Mouse (Mus musculus) MEL (cell line): ENCODE data around the gene Hsd17b12. TPM values are rescaled to one million over a fixed set of nuclear protein-coding genes. Genes with fewer than 3 reads are reported as not detected.

Experiments used
- DNase-seq: peaks from one replicate; pipeline ENCODE4 v3.0.0; 2011; ENCODE audit warnings: low read depth, low spot score
- H3K27ac ChIP-seq: 2 replicates; pipeline ENCODE4 v1.5.1; 2012; ENCODE audit warnings: low read depth, mild to moderate bottlenecking, control low read depth, low read length, moderate library complexity; ENCODE audit not compliant: control insufficient read depth
- H3K27me3 ChIP-seq, 2 experiments: fragments of 150-350 bp in 1 of 2; sonication (generic) in 1 of 2; 2 replicates each; pipeline ENCODE4 v1.6.1; 2012; ENCODE audit warnings: low read length in 2 of 2, mild to moderate bottlenecking in 2 of 2, improper control_type of control experiment in 1 of 2, moderate library complexity in 1 of 2; ENCODE audit not compliant: insufficient read depth in 2 of 2, control insufficient read depth in 1 of 2
- H3K36me3 ChIP-seq, 2 experiments: 2 replicates each; pipeline ENCODE4 v1.6.1; 2012 to 2014; ENCODE audit warnings: low read length in 2 of 2, improper control_type of control experiment in 1 of 2, inconsistent platforms in 1 of 2, mild to moderate bottlenecking in 1 of 2; ENCODE audit not compliant: insufficient read depth in 2 of 2, control insufficient read depth in 1 of 2
- H3K4me1 ChIP-seq, 2 experiments: fragments of 150-350 bp in 1 of 2; sonication (generic) in 1 of 2; 2 replicates each; pipeline ENCODE4 v1.6.1; 2012; ENCODE audit warnings: low read length in 2 of 2, improper control_type of control experiment in 1 of 2, mild to moderate bottlenecking in 1 of 2; ENCODE audit not compliant: insufficient read depth in 2 of 2, control insufficient read depth in 1 of 2
- H3K4me3 ChIP-seq, 2 experiments: fragments of 150-350 bp in 1 of 2; sonication (generic) in 1 of 2; 2 replicates each; pipeline ENCODE4 v1.5.1; 2012; ENCODE audit warnings: low read depth in 2 of 2, low read length in 2 of 2, mild to moderate bottlenecking in 2 of 2, moderate library complexity in 2 of 2, control low read depth in 1 of 2, improper control_type of control experiment in 1 of 2; ENCODE audit not compliant: control insufficient read depth in 1 of 2, insufficient read depth in 1 of 2
- H3K79me2 ChIP-seq: 2 replicates; pipeline ENCODE4 v1.6.1; 2012; ENCODE audit warnings: mild to moderate bottlenecking, low read length, moderate library complexity; ENCODE audit not compliant: control insufficient read depth, poor library complexity, insufficient read depth
- H3K9ac ChIP-seq: 2 replicates; pipeline ENCODE4 v1.6.1; 2012; ENCODE audit warnings: low read depth, mild to moderate bottlenecking, control low read depth, low read length, moderate library complexity; ENCODE audit not compliant: control insufficient read depth, poor library complexity, severe bottlenecking
- H3K9me3 ChIP-seq: fragments of 150-350 bp; sonication (generic); replicated peaks from 2 replicates; pipeline ENCODE4 v1.6.1; 2012; ENCODE audit warnings: mild to moderate bottlenecking, low read length, improper control_type of control experiment, moderate library complexity; ENCODE audit not compliant: insufficient read depth
- BHLHE40 ChIP-seq: IDR thresholded peaks from 2 replicates; pipeline ENCODE4 v1.6.1; 2012; ENCODE audit warnings: low read depth, mild to moderate bottlenecking, inconsistent platforms, low read length, improper control_type of control experiment, borderline replicate concordance
- CTCF ChIP-seq, 3 experiments: IDR thresholded peaks in 2 of 3; conservative IDR thresholded peaks in 1 of 3; 2 replicates each; pipeline ENCODE4 v1.5.1; 2011 to 2012; ENCODE audit warnings: low read length in 3 of 3, low read depth in 2 of 3, mild to moderate bottlenecking in 2 of 3, improper control_type of control experiment in 1 of 3, inconsistent platforms in 1 of 3, mixed read lengths in 1 of 3, moderate library complexity in 1 of 3; ENCODE audit not compliant: control insufficient read depth in 1 of 3, insufficient read depth in 1 of 3, poor library complexity in 1 of 3, severe bottlenecking in 1 of 3
- ELF1 ChIP-seq: IDR thresholded peaks from 2 replicates; pipeline ENCODE4 v1.6.1; 2014; ENCODE audit warnings: low read depth, mild to moderate bottlenecking, inconsistent platforms, low read length, improper control_type of control experiment, moderate library complexity
- EP300 ChIP-seq, 2 experiments: IDR thresholded peaks; 2 replicates each; pipeline ENCODE4 v1.6.1; 2011; ENCODE audit warnings: improper control_type of control experiment in 2 of 2, low read length in 2 of 2, low read depth in 1 of 2, mild to moderate bottlenecking in 1 of 2
- ETS1 ChIP-seq: IDR thresholded peaks from 2 replicates; pipeline ENCODE4 v1.6.1; 2012; ENCODE audit warnings: low read depth, mild to moderate bottlenecking, inconsistent platforms, low read length, improper control_type of control experiment, moderate library complexity
- GABPA ChIP-seq: IDR thresholded peaks from 2 replicates; pipeline ENCODE4 v1.6.1; 2012; ENCODE audit warnings: low read depth, mild to moderate bottlenecking, inconsistent platforms, low read length, improper control_type of control experiment, moderate library complexity
- GATA1 ChIP-seq: IDR thresholded peaks from 2 replicates; pipeline ENCODE4 v1.6.1; 2011; ENCODE audit warnings: low read depth, low read length, improper control_type of control experiment
- HCFC1 ChIP-seq: IDR thresholded peaks from 2 replicates; pipeline ENCODE4 v1.6.1; 2012; ENCODE audit warnings: low read depth, mild to moderate bottlenecking, inconsistent platforms, low read length, improper control_type of control experiment, moderate library complexity
- JUND ChIP-seq: IDR thresholded peaks from 2 replicates; pipeline ENCODE4 v1.6.1; 2011; ENCODE audit warnings: low read depth, mild to moderate bottlenecking, improper control_type of control experiment, low read length
- KAT2A ChIP-seq: conservative IDR thresholded peaks from 2 replicates; pipeline ENCODE4 v1.6.1; 2012; ENCODE audit warnings: low read depth, low read length, improper control_type of control experiment, inconsistent platforms
- MAX ChIP-seq: IDR thresholded peaks from 2 replicates; pipeline ENCODE4 v1.6.1; 2011; ENCODE audit warnings: low read length, improper control_type of control experiment
- MXI1 ChIP-seq: IDR thresholded peaks from 2 replicates; pipeline ENCODE4 v1.6.1; 2011; ENCODE audit warnings: mild to moderate bottlenecking, low read depth, low read length, improper control_type of control experiment
- NELFE ChIP-seq: IDR thresholded peaks from 2 replicates; pipeline ENCODE4 v1.6.1; 2011; ENCODE audit warnings: low read depth, low read length, improper control_type of control experiment
- RAD21 ChIP-seq: IDR thresholded peaks from 2 replicates; pipeline ENCODE4 v1.6.1; 2011; ENCODE audit warnings: mild to moderate bottlenecking, low read depth, low read length, improper control_type of control experiment
- RCOR1 ChIP-seq: IDR thresholded peaks from 2 replicates; pipeline ENCODE4 v1.6.1; 2012; ENCODE audit warnings: low read depth, mild to moderate bottlenecking, inconsistent platforms, low read length, improper control_type of control experiment
- SIN3A ChIP-seq: IDR thresholded peaks from 2 replicates; pipeline ENCODE4 v1.6.1; 2012; ENCODE audit warnings: low read length, improper control_type of control experiment, inconsistent platforms
- SMC3 ChIP-seq: IDR thresholded peaks from 2 replicates; pipeline ENCODE4 v1.6.1; 2011; ENCODE audit warnings: low read depth, low read length, improper control_type of control experiment
- TAL1 ChIP-seq: IDR thresholded peaks from 2 replicates; pipeline ENCODE4 v1.6.1; 2012; ENCODE audit warnings: mild to moderate bottlenecking, inconsistent platforms, low read length, moderate library complexity, mixed read lengths
- USF1 ChIP-seq: IDR thresholded peaks from 2 replicates; pipeline ENCODE4 v1.6.1; 2014; ENCODE audit warnings: low read depth, mild to moderate bottlenecking, inconsistent platforms, low read length, improper control_type of control experiment, moderate library complexity
- USF2 ChIP-seq, 2 experiments: IDR thresholded peaks; 2 replicates each; pipeline ENCODE4 v1.6.1; 2011 to 2012; ENCODE audit warnings: improper control_type of control experiment in 2 of 2, low read length in 2 of 2, borderline replicate concordance in 1 of 2, inconsistent platforms in 1 of 2, low read depth in 1 of 2, mild to moderate bottlenecking in 1 of 2; ENCODE audit not compliant: insufficient read depth in 1 of 2
- ZMIZ1 ChIP-seq: IDR thresholded peaks from 2 replicates; pipeline ENCODE4 v1.6.1; 2012; ENCODE audit warnings: low read depth, mild to moderate bottlenecking, inconsistent platforms, low read length, improper control_type of control experiment, moderate library complexity
- polyA plus RNA-seq, 2 experiments: library from polyadenylated mRNA; stranded (reverse) in 1 of 2; unstranded in 1 of 2; fragments of >175 nt in 1 of 2; fragments of >200 nt in 1 of 2; gene quantifications; 2 replicates each; pipeline versions ENCODE4 v1.2.1 to v1.2.4; 2012; ENCODE audit warnings: low replicate concordance in 2 of 2, low read depth in 1 of 2; ENCODE audit not compliant: insufficient read length in 2 of 2, insufficient read depth in 1 of 2, missing spikeins in 1 of 2
- total RNA-seq: library from RNA; depleted of rRNA; stranded (reverse); fragments of 300-350 nt; gene quantifications from 2 replicates; pipeline ENCODE4 v1.2.3, GENCODE M21; 2012

The Hsd17b12 gene
- total and polyA plus RNA-seq, 3 experiments = 83.5 to 148 (median 94.6) TPM

- TF ChIP-seq RCOR1 = no peak
- no peak for TF ChIP-seq NELFE
- TF ChIP-seq USF1 = no peak
- no peak for TF ChIP-seq RAD21
- no peak for TF ChIP-seq ZMIZ1
- TF ChIP-seq TAL1 = no peak
- no peak for TF ChIP-seq GATA1
- no peak for TF ChIP-seq KAT2A
- TF ChIP-seq EP300 (IDR thresholded peaks at IDR 0.05; ENCODE audit: low read depth in 1 of 2, low read length in 2 of 2) = no peak
- TF ChIP-seq SMC3 = no peak
- TF ChIP-seq CTCF (IDR thresholded peaks at IDR 0.05 in 2 of 3, conservative IDR thresholded peaks at IDR 0.05 in 1 of 3; ENCODE audit: control insufficient read depth in 1 of 3, insufficient read depth in 1 of 3, low read depth in 2 of 3, low read length in 3 of 3, poor library complexity in 1 of 3, severe bottlenecking in 1 of 3) = no peak
- TF ChIP-seq GABPA = no peak
- no peak for TF ChIP-seq MXI1
- TF ChIP-seq SIN3A = no peak
- TF ChIP-seq MAX = no peak
- no peak for TF ChIP-seq JUND
- no peak for TF ChIP-seq ETS1
- no peak for TF ChIP-seq BHLHE40
- TF ChIP-seq USF2 (IDR thresholded peaks at IDR 0.05; ENCODE audit: borderline replicate concordance in 1 of 2, insufficient read depth in 1 of 2, low read depth in 1 of 2, low read length in 2 of 2) = no peak
- no peak for TF ChIP-seq ELF1
- Histone ChIP-seq H3K4me3 (no peak overlapping the region), H3K9me3 (no peaks in the 10 kb centered on the region), H3K27me3 (no peaks in the 10 kb centered on the region), H3K36me3 (no peaks in the 10 kb centered on the region; a peak in 1 of 4 replicates), H3K4me1 (no peaks in the 10 kb centered on the region), H3K9ac (no peak overlapping the region), H3K79me2 (no peaks in the 10 kb centered on the region; the same call in 1 of the 2 replicates), H3K27ac (no peak overlapping the region)
- peak; percentile 8 for DNase-seq
Measured at GRCm38 (mm10) chr2:94089901-94090300, 67.9 kb downstream of the Hsd17b12 start.

DNA sequence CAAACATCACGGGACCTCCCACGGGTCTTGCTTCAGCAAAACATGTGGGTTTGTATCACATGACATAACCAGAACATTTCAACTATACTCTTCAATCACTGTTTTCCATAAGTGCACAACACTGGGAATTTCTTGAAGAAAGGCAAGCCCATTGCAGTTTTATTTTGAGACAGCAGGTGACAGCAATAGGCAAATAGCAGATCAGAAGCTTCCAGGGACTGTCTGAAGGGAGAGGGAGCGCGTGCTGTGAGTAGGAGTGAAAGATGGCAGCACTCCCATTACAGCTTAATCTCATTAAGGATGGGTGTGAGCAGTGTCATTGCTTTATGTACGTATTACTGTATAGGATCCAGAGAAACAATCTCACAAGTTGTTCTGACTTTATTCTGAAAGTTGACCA, 88.3 kb downstream of the Hsd17b12 start:
- no peaks in the 10 kb centered on the region for H3K4me1 ChIP-seq
- no peak overlapping the region for H3K27ac ChIP-seq
- no peaks in the 10 kb centered on the region for H3K27me3 ChIP-seq
- no peak overlapping the region for H3K4me3 ChIP-seq
- H3K9ac ChIP-seq = no peak overlapping the region
- TF ChIP-seq CTCF (IDR thresholded peaks at IDR 0.05 in 2 of 3, conservative IDR thresholded peaks at IDR 0.05 in 1 of 3; ENCODE audit: control insufficient read depth in 1 of 3, insufficient read depth in 1 of 3, low read depth in 2 of 3, low read length in 3 of 3, poor library complexity in 1 of 3, severe bottlenecking in 1 of 3) (0 out of 6 replicates have a peak, but pooled peaks of 1 of the 3 experiments have one; percentile 1), HCFC1 (no peak)
- no peaks in the 10 kb centered on the region for H3K9me3 ChIP-seq
- H3K79me2 ChIP-seq = no peaks in the 10 kb centered on the region
- H3K36me3 ChIP-seq = peaks cover 0 to 3% of the 10 kb centered on the region in 2 experiments; a peak in 1 of 4 replicates
- DNase-seq = no peak
